Mouse (Mus musculus): ENCODE data around the gene Prkcq.

GRCm38 (mm10) chr2:11160696-11161095 is 11.2 kb upstream of the Prkcq start:
- no peak for TF ChIP-seq CTCF (IDR thresholded peaks at IDR 0.05; ENCODE audit: insufficient read depth, low read length)
- no peak for TF ChIP-seq POLR2A (IDR thresholded peaks at IDR 0.05; ENCODE audit: borderline replicate concordance, extremely low read depth, low read depth, low read length)
